Mouse (Mus musculus) cerebellum, adult 2 months (tissue): ENCODE measurements around the gene Cdhr3.

Source experiments
- CTCF ChIP-seq: fragments of 200-500 bp; IDR thresholded peaks from 2 replicates; pipeline ENCODE4 v1.5.1; 2011; ENCODE audit warnings: low read depth, mild to moderate bottlenecking, control low read depth, low read length, moderate library complexity, borderline replicate concordance; ENCODE audit not compliant: insufficient read depth
- POLR2A ChIP-seq: fragments of 200-500 bp; IDR thresholded peaks from 2 replicates; pipeline ENCODE4 v1.6.1; 2011; ENCODE audit warnings: low read length, control low read depth, borderline replicate concordance; ENCODE audit not compliant: insufficient read depth

GRCm38 (mm10) chr12:33137857-33138256 is 45.2 kb upstream of the Cdhr3 start:
- no peak for TF ChIP-seq POLR2A
- no peak for TF ChIP-seq CTCF
